Mouse (Mus musculus): ENCODE data around the gene Htr1d. TPM values are rescaled to one million over a fixed set of nuclear protein-coding genes. Genes with fewer than 3 reads are reported as not detected.

Gene Htr1d
- total RNA-seq, 2 experiments from 2014 or later = 5.7 to 6.0 TPM

- no peak; the same call in 1 of the 2 replicates for TF ChIP-seq CTCF (IDR thresholded peaks at IDR 0.05)
- peak; percentile 92 to 95 for DNase-seq (ENCODE audit: extremely low spot score in 1 of 2, low spot score in 2 of 2)
- Histone ChIP-seq H3K4me3 (peak within 1 kb of the TSS; percentile 86), H3K27ac (peak within 1 kb of the TSS; percentile 94)
- intact Hi-C loops (cut with DNase I) = loop anchor here (1.0 kb wide), 1 partner anchor 49 kb away; no protein-coding TSS in a partner anchor
These were observed 46.1 kb downstream of the Htr1d start, which contains the start of gene Luzp1 for GRCm38 (mm10) chr4:136469371-136469903. Luzp1 (plus strand) TSS chr4:136469761.

- Histone ChIP-seq H3K4me3 (peak overlapping the region; percentile 86), H3K27ac (peak overlapping the region; percentile 94)
- TF ChIP-seq CTCF (IDR thresholded peaks at IDR 0.05) = no peak
- DNase-seq (ENCODE audit: extremely low spot score in 1 of 2, low spot score in 2 of 2) = no peak
- intact Hi-C loops (cut with DNase I) = loop anchor here (1.0 kb wide), 1 partner anchor 48 kb away; no protein-coding TSS in a partner anchor
These were observed 46.6 kb downstream of the Htr1d start for GRCm38 (mm10) chr4:136469941-136470346.

GRCm38 (mm10) chr4:136470347-136471071 is 47.2 kb downstream of the Htr1d start:
- intact Hi-C loops (cut with DNase I) = no loop called here
- no peak for TF ChIP-seq CTCF (IDR thresholded peaks at IDR 0.05)
- H3K4me3 ChIP-seq = peak overlapping the region; percentile 86
- DNase-seq (ENCODE audit: extremely low spot score in 1 of 2, low spot score in 2 of 2) = peak; percentile 32 to 53
- H3K27ac ChIP-seq = peak overlapping the region; percentile 94

- TF ChIP-seq CTCF (IDR thresholded peaks at IDR 0.05) = no peak
- intact Hi-C loops (cut with DNase I) = no loop called here
- Histone ChIP-seq H3K27ac (no peak overlapping the region), H3K4me3 (no peak overlapping the region)
- DNase-seq (ENCODE audit: extremely low spot score in 1 of 2, low spot score in 2 of 2) = no peak
These were observed 53.4 kb downstream of the Htr1d start for GRCm38 (mm10) chr4:136476692-136477091.

- H3K4me3 ChIP-seq = no peak overlapping the region
- H3K27ac ChIP-seq = no peak overlapping the region
- DNase-seq (ENCODE audit: extremely low spot score in 1 of 2, low spot score in 2 of 2) = no peak
- TF ChIP-seq CTCF (IDR thresholded peaks at IDR 0.05) = no peak; the same call in 1 of the 2 replicates
- intact Hi-C loops (cut with DNase I) = no loop called here
These were observed 63.2 kb downstream of the Htr1d start for GRCm38 (mm10) chr4:136486549-136486948.

Other genes starting within 250 kb of the Htr1d start
- 1 to 10 TPM; 2.2 to 2.4 TPM for gene Asap3, start 217.2 kb upstream of the Htr1d start, total RNA-seq (2021)
- gene Tcea3, start 175.8 kb upstream of the Htr1d start, total RNA-seq (2021) = under 1 TPM; 0.68 to 0.93 TPM
- gene Zfp46, start 138.8 kb upstream of the Htr1d start, total RNA-seq (2021) = 10 to 100 TPM; 53.5 to 54.9 TPM
- 10 to 100 TPM; 76.4 to 79.1 TPM for gene Hnrnpr, start 112.6 kb upstream of the Htr1d start, total RNA-seq (2021)
- under 1 TPM; 0.32 to 0.51 TPM for gene 6030445D17Rik, start 38.7 kb downstream of the Htr1d start, total RNA-seq (2021)
- gene Luzp1, start 46.2 kb downstream of the Htr1d start, total RNA-seq (2021) = 10 to 100 TPM; 82.0 to 88.2 TPM
- gene Kdm1a, start 179.2 kb downstream of the Htr1d start, total RNA-seq (2021) = 10 to 100 TPM; 86.7 to 91.7 TPM
- gene Tex46, start 186.9 kb downstream of the Htr1d start, total RNA-seq (2021) = not detected
- gene Lactbl1, start 199.1 kb downstream of the Htr1d start, total RNA-seq (2021) = under 1 TPM in 1 of 2 experiments, not detected in 1; 0.12 TPM

Measured in left cerebral cortex, adult 2 months (tissue).